Mouse (Mus musculus): ENCODE measurements around the gene Hs2st1. TPM values are rescaled to one million over a fixed set of nuclear protein-coding genes. Genes with fewer than 3 reads are reported as not detected.

Gene Hs2st1
- total and polyA plus RNA-seq, 3 experiments = 13.6 to 16.1 TPM; not detected in 1

DNA sequence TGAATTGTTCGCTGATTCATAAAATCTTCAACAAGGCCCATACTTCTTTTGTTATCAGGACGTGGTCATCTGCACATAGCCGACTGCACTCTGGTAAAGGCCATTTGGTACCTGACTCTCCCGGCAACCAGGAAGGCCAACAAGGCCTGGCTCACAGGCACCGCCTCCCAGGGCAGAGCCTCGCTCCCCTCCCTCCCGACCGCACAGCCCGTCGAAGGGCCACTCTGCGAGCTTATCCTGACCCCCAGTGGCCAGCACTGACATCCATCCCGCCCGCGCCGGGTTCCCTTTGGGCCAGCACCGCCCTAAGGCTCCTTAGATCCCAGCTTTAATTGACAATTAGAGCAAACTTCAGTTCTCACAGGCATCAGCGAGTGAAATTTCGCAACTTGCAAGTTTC lies 189.1 kb downstream of the Hs2st1 start:
- no peak overlapping the region for H3K4me3 ChIP-seq (ENCODE audit: control insufficient read depth in 1 of 2, insufficient read depth in 1 of 2, low read depth in 2 of 2, low read length in 2 of 2)
- 0 out of 4 replicates have a peak, but pooled peaks cover 0 to 2% of the 10 kb centered on the region in 2 experiments for H3K4me1 ChIP-seq (ENCODE audit: control insufficient read depth in 1 of 2, insufficient read depth in 2 of 2, low read length in 2 of 2)
- DNase-seq (ENCODE audit: low read depth, low spot score) = no peak
- no peaks in the 10 kb centered on the region for H3K79me2 ChIP-seq (ENCODE audit: control insufficient read depth, insufficient read depth, low read length, poor library complexity)
- no peak overlapping the region for H3K9ac ChIP-seq (ENCODE audit: control insufficient read depth, low read depth, low read length, poor library complexity, severe bottlenecking)
- no peaks in the 10 kb centered on the region for H3K27me3 ChIP-seq (ENCODE audit: control insufficient read depth in 1 of 2, insufficient read depth in 2 of 2, low read length in 2 of 2)
- TF ChIP-seq USF2 (IDR thresholded peaks at IDR 0.05; ENCODE audit: borderline replicate concordance in 1 of 2, insufficient read depth in 1 of 2, low read depth in 1 of 2, low read length in 2 of 2) = no peak
- TF ChIP-seq CTCF (IDR thresholded peaks at IDR 0.05 in 2 of 3, conservative IDR thresholded peaks at IDR 0.05 in 1 of 3; ENCODE audit: control insufficient read depth in 1 of 3, insufficient read depth in 1 of 3, low read depth in 2 of 3, low read length in 3 of 3, poor library complexity in 1 of 3, severe bottlenecking in 1 of 3) = 0 out of 6 replicates have a peak, but pooled peaks of 1 of the 3 experiments have one; percentile 24
- H3K9me3 ChIP-seq (replicated peaks; ENCODE audit: insufficient read depth, low read length) = no peaks in the 10 kb centered on the region
- H3K36me3 ChIP-seq (ENCODE audit: control insufficient read depth in 1 of 2, insufficient read depth in 2 of 2, low read length in 2 of 2) = peaks cover 0 to 3% of the 10 kb centered on the region in 2 experiments; a peak in 2 of 4 replicates
- H3K27ac ChIP-seq (ENCODE audit: control insufficient read depth, low read depth, low read length) = no peak overlapping the region

DNA sequence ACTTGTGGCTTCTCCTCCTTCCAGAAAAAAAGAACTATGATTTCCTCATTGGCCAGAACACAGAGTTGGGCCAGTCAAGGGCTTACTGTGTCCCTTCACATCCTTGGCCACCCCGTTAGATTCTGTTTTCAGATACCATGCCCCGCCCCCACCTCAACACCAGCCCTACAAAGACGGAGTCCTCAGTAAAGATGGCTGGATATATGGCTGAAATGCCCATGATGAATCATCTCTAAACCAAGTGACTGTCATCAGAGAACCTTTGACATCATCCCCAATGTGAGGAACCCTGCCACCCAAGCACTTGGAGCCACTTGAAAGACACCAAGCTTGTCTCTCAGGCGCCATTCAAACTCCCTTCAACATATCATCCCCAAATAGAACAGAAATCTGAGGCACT lies 190.2 kb downstream of the Hs2st1 start:
- H3K36me3 ChIP-seq (ENCODE audit: control insufficient read depth in 1 of 2, insufficient read depth in 2 of 2, low read length in 2 of 2) = peaks cover 0 to 2% of the 10 kb centered on the region in 2 experiments; a peak in 2 of 4 replicates
- H3K4me1 ChIP-seq (ENCODE audit: control insufficient read depth in 1 of 2, insufficient read depth in 2 of 2, low read length in 2 of 2) = 0 out of 4 replicates have a peak, but pooled peaks cover 0 to 2% of the 10 kb centered on the region in 2 experiments
- H3K79me2 ChIP-seq (ENCODE audit: control insufficient read depth, insufficient read depth, low read length, poor library complexity) = no peaks in the 10 kb centered on the region
- TF ChIP-seq UBTF (IDR thresholded peaks at IDR 0.05; ENCODE audit: borderline replicate concordance, insufficient read depth, low read depth, low read length) (no peak), HCFC1 (IDR thresholded peaks at IDR 0.05; ENCODE audit: low read depth, low read length) (no peak), ZKSCAN1 (IDR thresholded peaks at IDR 0.05; ENCODE audit: low read depth, low read length) (no peak), TCF12 (IDR thresholded peaks at IDR 0.05; ENCODE audit: low read depth, low read length) (no peak), MYC (IDR thresholded peaks at IDR 0.05; ENCODE audit: low read depth, low read length) (no peak), ETS1 (IDR thresholded peaks at IDR 0.05; ENCODE audit: low read depth, low read length) (no peak), TBP (IDR thresholded peaks at IDR 0.05; ENCODE audit: low read depth, low read length) (no peak), MEF2A (IDR thresholded peaks at IDR 0.05; ENCODE audit: extremely low read depth, insufficient replicate concordance, low read depth, low read length, poor library complexity, severe bottlenecking) (no peak), CHD1 (IDR thresholded peaks at IDR 0.05; ENCODE audit: low read depth, low read length) (no peak), MAFK (IDR thresholded peaks at IDR 0.05; ENCODE audit: borderline replicate concordance, low read depth, low read length) (no peak), KAT2A (conservative IDR thresholded peaks at IDR 0.05; ENCODE audit: low read depth, low read length) (no peak), MAX (IDR thresholded peaks at IDR 0.05; ENCODE audit: low read length) (no peak), MAZ (IDR thresholded peaks at IDR 0.05; ENCODE audit: low read depth, low read length) (no peak), USF2 (IDR thresholded peaks at IDR 0.05; ENCODE audit: borderline replicate concordance in 1 of 2, insufficient read depth in 1 of 2, low read depth in 1 of 2, low read length in 2 of 2) (no peak), ZNF384 (IDR thresholded peaks at IDR 0.05; ENCODE audit: low read depth, low read length) (no peak)
- no peaks in the 10 kb centered on the region for H3K27me3 ChIP-seq (ENCODE audit: control insufficient read depth in 1 of 2, insufficient read depth in 2 of 2, low read length in 2 of 2)
- DNase-seq (ENCODE audit: low read depth, low spot score) = no peak
- H3K9me3 ChIP-seq (replicated peaks; ENCODE audit: insufficient read depth, low read length) = no peaks in the 10 kb centered on the region
- H3K27ac ChIP-seq (ENCODE audit: control insufficient read depth, low read depth, low read length) = no peak overlapping the region
- H3K9ac ChIP-seq (ENCODE audit: control insufficient read depth, low read depth, low read length, poor library complexity, severe bottlenecking) = no peak overlapping the region
- no peak overlapping the region for H3K4me3 ChIP-seq (ENCODE audit: control insufficient read depth in 1 of 2, insufficient read depth in 1 of 2, low read depth in 2 of 2, low read length in 2 of 2)

Other genes starting within 250 kb of the Hs2st1 start
- 307 and 316 TPM in 2 replicates for gene Selenof, start 123 bp upstream of the Hs2st1 start, total RNA-seq (2012; rRNA removed)
- 1,000 to 10,000 TPM in 1 of 2 experiments, 100 to 1,000 TPM in 1; 265 to 1,760 TPM for gene Selenof, start 123 bp upstream of the Hs2st1 start, polyA plus RNA-seq (2012; ENCODE audit: insufficient read depth in 1 of 2, insufficient read length in 2 of 2, low read depth in 1 of 2, low replicate concordance in 2 of 2, missing spikeins in 1 of 2)
- gene Sh3glb1, start 150.2 kb upstream of the Hs2st1 start, total RNA-seq (2012; rRNA removed) = 33.9 and 39.6 TPM in 2 replicates
- gene Sh3glb1, start 150.2 kb upstream of the Hs2st1 start, polyA plus RNA-seq (2012; ENCODE audit: insufficient read depth in 1 of 2, insufficient read length in 2 of 2, low read depth in 1 of 2, low replicate concordance in 2 of 2, missing spikeins in 1 of 2) = 10 to 100 TPM; 61.9 to 89.2 TPM
- gene Clca3a1, start 190.8 kb upstream of the Hs2st1 start, total RNA-seq (2012; rRNA removed) = 0.07 and 0.12 TPM in 2 replicates
- gene Clca3a1, start 190.8 kb upstream of the Hs2st1 start, polyA plus RNA-seq (2012; ENCODE audit: insufficient read depth in 1 of 2, insufficient read length in 2 of 2, low read depth in 1 of 2, low replicate concordance in 2 of 2, missing spikeins in 1 of 2) = under 1 TPM in 1 of 2 experiments, not detected in 1; 0.40 TPM
- 0.08 and 0.13 TPM in 2 replicates for gene Clca3a2, start 249.3 kb upstream of the Hs2st1 start, total RNA-seq (2012; rRNA removed)
- gene Clca3a2, start 249.3 kb upstream of the Hs2st1 start, polyA plus RNA-seq (2012; ENCODE audit: insufficient read depth in 1 of 2, insufficient read length in 2 of 2, low read depth in 1 of 2, low replicate concordance in 2 of 2, missing spikeins in 1 of 2) = 1 to 10 TPM in 1 of 2 experiments, not detected in 1; 1.5 TPM

Measured in MEL (cell line).